Mouse (Mus musculus) lung, postnatal 36 days (tissue): ENCODE data around the gene Shroom3.

Source experiments
- DNase-seq: peaks from one replicate; pipeline ENCODE4 v3.0.0; 2022; ENCODE audit warnings: mixed read lengths

The Shroom3 gene

DNA sequence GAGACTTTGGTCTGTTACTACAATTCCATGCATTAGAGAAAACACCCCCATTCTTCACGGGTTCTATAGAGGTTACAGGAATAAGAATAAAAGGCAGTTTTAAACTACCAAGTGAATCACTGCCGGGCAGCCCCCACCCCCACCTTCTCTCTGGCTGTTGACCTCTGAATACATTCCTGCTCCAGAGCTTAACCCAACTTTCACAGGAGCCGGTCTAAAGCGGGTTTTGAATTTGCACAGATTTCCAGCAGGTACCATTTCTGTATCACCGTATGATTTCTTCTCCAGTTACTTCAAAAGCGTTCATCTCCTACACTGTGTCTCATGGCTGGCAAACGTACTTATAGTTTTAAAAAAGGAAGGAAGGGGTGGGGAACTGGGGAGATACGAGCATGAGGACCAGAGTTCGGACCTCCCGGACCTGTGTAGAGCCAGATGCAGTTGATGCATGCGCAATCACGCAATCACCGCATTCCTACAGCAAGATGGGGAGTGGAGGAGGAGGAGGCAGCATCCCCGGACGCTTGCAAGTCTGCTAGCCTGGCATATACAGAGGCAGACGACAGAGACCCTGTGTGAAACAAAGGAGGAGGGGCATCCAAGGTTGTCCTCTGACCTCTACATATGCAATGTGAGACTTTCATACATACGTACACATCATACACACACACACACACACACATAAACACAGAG lies 15.7 kb downstream of the Shroom3 start:
- DNase-seq: no peak

DNA sequence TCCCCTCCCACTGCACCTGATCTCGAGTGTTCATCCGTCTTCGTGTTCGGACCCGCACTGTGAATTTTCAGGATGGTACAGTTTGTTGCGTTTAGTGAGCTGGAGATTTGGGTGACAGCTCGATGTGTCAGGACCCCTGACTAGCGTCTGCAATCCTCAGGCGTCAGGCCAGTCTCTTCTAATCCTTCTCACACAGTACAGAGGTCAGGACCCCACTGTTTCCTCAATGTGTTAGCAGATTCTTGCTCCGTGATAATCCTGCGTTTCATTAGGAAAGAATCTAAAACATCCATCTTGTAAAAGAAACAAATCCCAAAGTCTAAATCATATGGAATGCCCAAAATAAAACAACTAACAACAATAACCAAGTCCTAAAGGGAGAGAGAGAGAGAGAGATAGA lies 18.5 kb downstream of the Shroom3 start:
- peak; percentile 48 for DNase-seq

DNA sequence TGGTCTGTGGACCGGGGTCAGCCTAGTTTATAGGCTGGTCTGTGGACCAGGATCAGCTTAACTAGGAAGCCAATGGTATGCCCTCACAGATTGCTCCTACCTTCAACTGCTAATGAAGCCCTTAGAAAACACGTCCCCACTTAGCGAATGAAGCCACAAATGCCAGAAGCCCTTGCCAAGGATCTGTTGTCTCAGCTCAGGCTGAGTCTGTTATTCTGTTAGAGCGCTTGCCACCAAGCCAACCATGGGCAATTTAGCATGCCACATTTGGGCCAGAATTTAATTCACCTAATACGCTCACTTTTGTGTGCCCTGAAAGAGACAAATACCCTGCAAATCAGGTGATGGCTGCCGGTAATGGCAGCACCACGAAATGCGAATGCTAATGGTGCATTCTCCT lies 20.4 kb downstream of the Shroom3 start:
- DNase-seq: no peak

GRCm38 (mm10) chr5:92707921-92708491 lies 24.8 kb downstream of the Shroom3 start:
- peak; percentile 60 for DNase-seq

DNA sequence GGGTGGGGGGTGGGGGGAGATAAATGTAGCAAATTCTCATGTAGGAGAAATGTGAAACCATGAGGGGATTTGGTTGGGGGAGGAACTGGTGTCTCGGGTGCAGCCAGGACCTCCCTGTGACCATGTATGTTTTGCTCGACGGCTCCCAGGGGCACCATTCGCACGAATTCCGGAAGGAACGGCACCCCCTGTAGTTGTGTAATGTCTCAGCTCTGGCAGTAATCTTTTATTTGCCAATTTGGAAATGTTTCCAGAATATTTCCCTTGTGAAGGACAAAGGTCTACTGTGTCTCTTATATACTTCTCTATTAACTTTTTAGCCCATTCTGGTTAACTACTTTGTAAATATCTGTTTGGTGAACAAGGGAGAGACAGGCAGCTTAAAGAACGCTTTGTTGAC lies 27.5 kb downstream of the Shroom3 start:
- DNase-seq: peak; percentile 33

DNA sequence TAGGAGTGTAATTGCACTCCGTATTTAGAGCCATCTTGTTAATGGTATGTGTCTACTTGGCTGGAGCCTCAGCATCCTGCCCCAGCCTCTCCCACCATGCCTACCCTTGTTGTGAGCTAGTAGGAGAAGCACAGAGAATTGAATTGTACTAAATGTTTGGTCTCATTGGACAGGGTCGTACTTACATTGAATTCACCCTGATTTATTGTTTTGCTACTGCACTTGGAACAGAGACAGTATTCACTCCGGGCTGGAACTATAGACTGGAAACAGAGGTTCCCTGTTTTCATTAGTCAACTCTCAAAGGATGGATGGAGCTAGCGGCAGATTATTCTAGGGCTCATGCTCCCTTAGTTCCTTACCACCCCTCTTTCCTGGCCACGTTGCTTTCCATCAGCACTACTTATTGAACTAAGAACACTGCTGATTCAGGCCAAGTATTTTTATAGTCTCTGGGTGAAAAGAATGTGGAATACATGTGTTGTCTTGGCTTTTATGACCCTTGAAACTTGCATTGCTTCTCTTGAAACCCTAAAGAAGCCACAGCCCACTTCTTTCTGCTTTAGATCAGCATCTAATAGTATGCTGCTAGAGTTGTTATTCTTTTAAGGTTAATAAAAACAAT lies 28.5 kb downstream of the Shroom3 start:
- DNase-seq: no peak

GRCm38 (mm10) chr5:92712621-92713395 lies 29.6 kb downstream of the Shroom3 start:
- peak; percentile 41 for DNase-seq

- no peak for DNase-seq
These were observed 31.7 kb downstream of the Shroom3 start for GRCm38 (mm10) chr5:92714886-92715285.

DNA sequence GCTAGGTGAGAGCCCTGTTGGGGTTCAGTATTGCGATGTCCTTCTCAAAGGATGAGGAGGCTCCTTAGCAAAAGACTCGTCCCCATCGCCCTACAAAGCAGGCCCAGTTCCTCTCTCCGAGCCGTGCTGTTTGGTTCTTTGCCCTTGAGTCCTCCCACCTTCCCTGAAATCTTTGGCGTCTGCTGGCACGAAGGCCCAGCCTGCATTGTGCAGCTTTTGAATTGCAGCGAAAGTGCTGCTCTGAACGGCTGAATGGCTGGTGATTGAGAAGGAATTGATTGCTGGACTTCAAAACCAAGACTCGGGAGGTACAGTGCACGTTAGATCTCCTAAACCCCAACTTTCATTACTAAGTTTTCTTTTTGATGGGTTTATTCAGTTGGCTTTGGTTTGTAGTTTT lies 32.1 kb downstream of the Shroom3 start:
- DNase-seq: no peak

DNA sequence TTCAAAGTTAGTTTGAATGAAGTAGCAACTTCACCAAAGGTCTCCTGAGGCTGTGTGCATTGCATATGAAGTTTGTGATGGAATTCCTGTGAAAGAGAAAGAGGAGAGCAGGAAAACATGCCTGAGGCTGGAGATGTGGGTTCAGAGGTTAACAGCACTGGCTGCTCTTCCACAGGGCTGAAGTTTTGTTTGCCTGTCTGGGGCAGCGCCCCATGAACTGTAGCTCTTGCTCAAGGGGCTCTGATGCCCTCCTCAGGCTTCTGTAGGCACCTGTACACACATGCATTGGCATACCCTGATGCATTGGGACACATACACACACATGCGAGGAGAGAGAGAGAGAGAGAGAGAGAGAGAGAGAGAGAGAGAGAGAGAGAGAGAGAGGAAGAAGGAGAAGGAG lies 32.7 kb downstream of the Shroom3 start:
- no peak for DNase-seq

DNA sequence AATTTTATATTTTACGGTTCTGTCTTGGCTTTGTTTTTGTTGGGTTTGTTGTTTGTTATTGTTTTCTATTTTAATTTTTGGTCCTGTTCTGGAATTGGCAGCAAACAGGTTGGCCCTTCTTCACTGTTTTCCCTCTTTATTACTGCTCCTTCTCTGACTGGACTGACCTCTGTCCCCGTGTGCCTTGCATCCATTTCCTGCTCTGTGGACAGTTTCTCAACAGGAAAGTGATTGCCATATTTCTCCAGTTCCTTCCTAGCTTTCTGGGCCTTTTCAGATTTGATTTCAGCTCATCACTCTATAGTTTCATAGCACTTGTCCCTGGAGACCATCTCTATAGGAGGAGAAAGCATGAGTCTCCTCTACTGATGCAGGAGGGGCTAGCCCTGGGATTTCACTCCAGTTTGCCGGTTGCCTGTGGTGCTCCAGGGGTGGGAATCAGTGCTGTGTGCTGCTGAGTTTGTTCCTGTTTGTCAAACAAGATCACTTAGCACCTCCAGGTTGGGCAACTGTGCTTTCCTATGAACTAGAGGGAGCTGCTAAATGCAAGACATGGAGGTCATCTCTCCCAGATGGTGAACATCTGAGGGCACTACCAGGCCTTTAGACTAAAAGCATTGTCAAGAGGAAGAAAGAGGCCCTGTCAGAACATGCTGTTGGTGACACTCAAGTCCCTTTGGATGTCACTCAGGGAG lies 34.6 kb downstream of the Shroom3 start:
- peak; percentile 75 for DNase-seq

- DNase-seq: peak; percentile 84
These were observed 35.6 kb downstream of the Shroom3 start for GRCm38 (mm10) chr5:92718856-92719255.

GRCm38 (mm10) chr5:92721610-92722009 lies 38.4 kb downstream of the Shroom3 start:
- DNase-seq: no peak

GRCm38 (mm10) chr5:92725935-92726334 lies 42.7 kb downstream of the Shroom3 start:
- DNase-seq: peak; percentile 84

DNA sequence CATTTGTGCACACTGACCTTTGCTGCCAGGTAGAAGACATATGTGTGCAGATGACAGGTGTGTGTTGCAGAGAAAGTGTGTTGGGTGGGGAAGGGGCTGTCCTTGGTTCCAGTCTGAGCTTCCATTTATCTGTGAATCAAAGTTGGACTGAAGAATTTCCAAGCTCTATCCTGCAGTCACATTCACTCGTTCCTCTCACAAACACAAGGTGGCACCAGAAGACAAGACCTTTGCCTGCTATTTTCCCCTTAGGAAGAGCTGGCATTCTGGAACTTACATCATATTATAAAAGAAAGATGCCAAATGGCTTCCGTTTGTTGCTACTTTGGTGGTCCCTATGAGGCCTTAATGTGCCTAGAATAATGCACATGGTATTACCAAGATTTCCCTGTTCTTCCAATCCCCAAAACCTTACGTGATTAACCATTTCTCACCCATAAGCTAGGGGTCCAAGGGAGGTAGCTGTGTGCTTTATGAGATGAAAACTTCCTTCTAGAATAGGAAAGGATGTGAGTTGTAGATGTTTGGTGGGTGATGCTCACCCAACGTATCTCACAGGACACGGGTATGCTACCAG lies 45.1 kb downstream of the Shroom3 start:
- DNase-seq: peak; percentile 80

DNA sequence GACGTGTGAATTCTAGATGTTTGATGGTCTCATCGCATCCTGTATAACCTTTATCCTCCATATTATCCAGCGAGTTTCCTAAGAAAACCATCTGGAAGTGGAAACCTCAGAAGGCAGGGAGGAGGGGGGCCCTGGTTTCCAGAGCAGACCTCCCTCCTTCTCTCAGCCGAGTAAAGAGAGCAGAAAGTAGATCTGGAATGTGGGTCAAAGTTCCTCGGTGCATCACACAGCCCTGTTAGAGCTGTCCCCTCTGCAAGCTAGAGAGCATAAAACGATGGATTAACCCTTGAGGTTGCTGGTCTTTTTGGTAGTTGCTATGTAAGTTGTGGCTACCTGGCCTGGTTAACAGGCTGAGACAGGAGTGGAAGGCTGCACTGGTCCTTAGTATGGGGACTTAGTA lies 46.0 kb downstream of the Shroom3 start:
- no peak for DNase-seq

DNA sequence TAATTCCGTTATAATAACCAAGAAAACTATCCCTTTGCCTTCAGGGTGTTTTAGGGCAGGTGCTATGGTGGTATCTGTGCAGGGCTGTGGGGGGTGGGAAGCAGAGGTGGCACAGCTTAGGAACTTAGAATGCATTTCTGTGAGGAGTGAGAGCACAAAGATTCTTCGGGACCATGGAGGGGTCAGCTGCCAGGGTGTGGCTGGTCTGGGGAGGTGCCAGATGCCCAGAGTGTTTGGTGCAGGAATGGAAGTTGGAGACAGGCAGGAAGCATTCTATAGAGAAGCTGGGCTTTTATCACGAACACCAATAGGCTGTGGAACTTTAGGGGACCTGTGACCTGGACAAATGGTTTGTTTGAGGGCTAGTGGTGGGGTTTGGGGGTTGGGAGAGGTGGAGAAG lies 58.6 kb downstream of the Shroom3 start:
- no peak for DNase-seq

DNA sequence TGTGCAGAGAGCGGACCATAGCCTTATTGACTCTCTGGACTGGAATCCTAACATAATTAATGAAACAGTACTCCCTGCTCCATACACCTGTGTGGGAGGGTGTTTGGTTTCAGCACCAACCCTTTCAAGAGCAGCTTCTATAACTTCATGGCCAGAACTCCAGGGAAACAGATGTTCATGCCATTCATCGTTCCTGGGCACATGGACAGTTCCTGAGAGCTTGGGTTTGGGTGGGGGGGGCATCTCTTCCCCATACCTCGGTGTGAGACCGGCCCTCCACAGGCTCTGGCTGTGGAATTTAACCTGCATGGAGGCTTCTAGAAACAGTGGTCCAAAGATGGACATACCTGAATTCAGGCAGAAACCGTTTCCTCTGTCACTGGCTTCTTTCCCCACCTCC lies 59.5 kb downstream of the Shroom3 start:
- DNase-seq: no peak

DNA sequence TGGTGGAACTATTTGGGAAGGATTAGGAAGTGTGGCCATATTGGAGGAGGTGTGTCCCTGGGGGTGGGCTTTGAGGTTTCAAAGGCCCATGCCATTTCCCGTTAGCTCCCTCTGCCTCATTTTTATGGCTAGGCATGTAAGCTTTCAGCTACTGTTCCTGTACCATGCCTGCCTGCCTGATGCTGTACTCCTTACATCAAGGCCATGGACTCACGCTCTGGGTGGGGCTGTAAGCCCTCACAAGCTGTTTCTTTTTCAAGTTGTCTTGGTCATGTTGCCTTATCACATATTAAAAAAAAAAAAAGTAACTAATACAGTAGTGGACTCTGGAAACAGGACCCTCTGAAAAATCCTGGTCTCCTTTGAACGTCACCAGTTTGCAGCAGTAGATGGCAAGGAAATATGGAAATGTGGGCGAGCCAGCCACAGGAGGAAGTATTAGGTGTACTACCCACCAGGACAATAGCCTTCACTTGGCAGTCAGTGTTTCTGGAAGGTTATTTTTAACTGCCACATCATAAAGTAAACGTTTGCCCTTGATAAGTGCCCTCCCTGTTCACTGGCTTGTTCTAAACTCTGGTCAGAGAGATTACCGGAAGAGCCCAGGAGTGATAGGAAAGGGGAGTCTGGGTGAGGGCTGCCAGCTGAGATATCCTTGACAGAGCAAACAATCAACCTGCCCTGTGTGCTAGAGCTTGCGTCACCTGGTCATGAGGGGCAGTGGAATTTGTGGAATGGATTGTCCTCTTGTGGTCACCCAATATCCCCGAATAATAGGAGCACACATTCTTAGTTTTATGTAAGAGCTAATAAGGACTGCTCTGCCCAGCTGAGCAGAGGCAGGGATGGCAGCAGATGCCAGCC lies 62.4 kb downstream of the Shroom3 start:
- peak; percentile 83 for DNase-seq

- no peak for DNase-seq
These were observed 68.3 kb downstream of the Shroom3 start for GRCm38 (mm10) chr5:92751488-92751887.

GRCm38 (mm10) chr5:92755241-92755775 lies 72.1 kb downstream of the Shroom3 start:
- no peak for DNase-seq
